Mouse (Mus musculus) midbrain, embryonic 15.5 days (tissue): ENCODE data around the gene Gpsm1. TPM values are rescaled to one million over a fixed set of nuclear protein-coding genes. Genes with fewer than 3 reads are reported as not detected.
A peak's percentile ranks its signal among the peaks of the same experiment; 100 is the strongest.

Experiments
- ATAC-seq: fragments of 200-750 bp; cut with Nextera tagmentation; replicated peaks from 2 replicates; pipeline ENCODE4 v1.8.0; 2017; ENCODE audit warnings: moderate TSS enrichment
- H3K27ac ChIP-seq: fragments of 300-500 bp; sonication (generic); 2 replicates; pipeline ENCODE4 v1.5.1; 2015; ENCODE audit warnings: mild to moderate bottlenecking, inconsistent platforms
- H3K27me3 ChIP-seq: fragments of 300-500 bp; sonication (generic); replicated peaks from 2 replicates; pipeline ENCODE4 v1.6.1; 2015; ENCODE audit warnings: inconsistent platforms
- H3K36me3 ChIP-seq: fragments of 300-500 bp; sonication (generic); replicated peaks from 2 replicates; pipeline ENCODE4 v1.6.1; 2015; ENCODE audit warnings: inconsistent platforms
- H3K4me1 ChIP-seq: fragments of 300-500 bp; sonication (generic); 2 replicates; pipeline ENCODE4 v1.6.1; 2015; ENCODE audit warnings: inconsistent platforms
- H3K4me2 ChIP-seq: fragments of 300-500 bp; sonication (generic); 2 replicates; pipeline ENCODE4 v1.6.1; 2015; ENCODE audit warnings: inconsistent platforms, mild to moderate bottlenecking, moderate library complexity
- H3K4me3 ChIP-seq: fragments of 300-500 bp; sonication (generic); 2 replicates; pipeline ENCODE4 v1.5.1; 2015; ENCODE audit warnings: mild to moderate bottlenecking, inconsistent platforms
- H3K9ac ChIP-seq: fragments of 300-500 bp; sonication (generic); 2 replicates; pipeline ENCODE4 v1.6.1; 2015; ENCODE audit warnings: mild to moderate bottlenecking, inconsistent platforms
- H3K9me3 ChIP-seq: fragments of 300-500 bp; sonication (generic); 2 replicates; pipeline ENCODE4 v1.6.1; 2016; ENCODE audit warnings: inconsistent platforms
- WGBS: fragments of 180-500 bp; shearing (Covaris S2); methylation state at CpG from one replicate; pipeline ENCODE4 v1.1.7; 2015; ENCODE audit warnings: mixed read lengths; 5-methylcytosine and 5-hydroxymethylcytosine counted together
- polyA plus RNA-seq: library from polyadenylated mRNA; unstranded; fragments of >200 nt; fragmentation: Nextera tagmentation; extraction: Ambion mirVana; gene quantifications from 2 replicates; pipeline ENCODE4 v1.2.1, GENCODE M21; 2015

Gpsm1 gene
- 211 and 216 TPM in 2 replicates for polyA plus RNA-seq

GRCm38 (mm10) chr2:26315072-26315924 lies at the start of gene Gpsm1:
TSS of gene Gpsm1 (plus strand) at chr2:26315515.
- peak; percentile 85 for ATAC-seq
- Histone ChIP-seq H3K4me1 (peaks cover 48% of the 10 kb centered on the region), H3K9me3 (no peaks in the 10 kb centered on the region), H3K4me2 (peak within 1 kb of the TSS; percentile 72), H3K27me3 (no peaks in the 10 kb centered on the region), H3K4me3 (peak within 1 kb of the TSS; percentile 84), H3K9ac (peak within 1 kb of the TSS; percentile 94), H3K36me3 (no peaks in the 10 kb centered on the region), H3K27ac (peak within 1 kb of the TSS; percentile 97)
- WGBS: under 1% methylated on average over 62 of the region's 66 CpGs

- no peak for ATAC-seq
- WGBS: 83% methylated on average over 10 of the region's 10 CpGs
- Histone ChIP-seq H3K9ac (no peak overlapping the region), H3K4me1 (no peaks in the 10 kb centered on the region), H3K27me3 (no peaks in the 10 kb centered on the region), H3K4me2 (no peak overlapping the region), H3K4me3 (no peak overlapping the region), H3K9me3 (no peaks in the 10 kb centered on the region), H3K27ac (no peak overlapping the region), H3K36me3 (no peaks in the 10 kb centered on the region)
Observed at GRCm38 (mm10) chr2:26266066-26266742, 49.1 kb upstream of the Gpsm1 start.

- no peaks in the 10 kb centered on the region for H3K36me3 ChIP-seq
- ATAC-seq: no peak
- H3K9ac ChIP-seq: no peak overlapping the region
- no peak overlapping the region for H3K4me2 ChIP-seq
- H3K4me1 ChIP-seq: no peaks in the 10 kb centered on the region
- 59% methylated on average over 3 of the region's 3 CpGs for WGBS
- H3K9me3 ChIP-seq: no peaks in the 10 kb centered on the region
- no peaks in the 10 kb centered on the region for H3K27me3 ChIP-seq
- H3K4me3 ChIP-seq: no peak overlapping the region
- H3K27ac ChIP-seq: no peak overlapping the region
Observed at GRCm38 (mm10) chr2:26268216-26268615, 47.1 kb upstream of the Gpsm1 start.

GRCm38 (mm10) chr2:26273611-26274010 lies 41.7 kb upstream of the Gpsm1 start:
- Histone ChIP-seq H3K4me1 (no peaks in the 10 kb centered on the region), H3K9me3 (no peaks in the 10 kb centered on the region), H3K36me3 (no peaks in the 10 kb centered on the region), H3K4me3 (no peak overlapping the region), H3K4me2 (no peak overlapping the region), H3K27ac (no peak overlapping the region), H3K9ac (no peak overlapping the region), H3K27me3 (no peaks in the 10 kb centered on the region)
- WGBS: 19% methylated on average over 7 of the region's 7 CpGs
- ATAC-seq: peak; percentile 63; the same call in 1 of the 2 replicates

- Histone ChIP-seq H3K9ac (no peak overlapping the region), H3K9me3 (no peaks in the 10 kb centered on the region), H3K36me3 (no peaks in the 10 kb centered on the region), H3K27ac (no peak overlapping the region), H3K4me2 (no peak overlapping the region), H3K4me1 (no peaks in the 10 kb centered on the region), H3K27me3 (no peaks in the 10 kb centered on the region), H3K4me3 (no peak overlapping the region)
- no peak for ATAC-seq
- 76% methylated on average over 3 of the region's 3 CpGs for WGBS
Observed at GRCm38 (mm10) chr2:26279712-26280111, 35.6 kb upstream of the Gpsm1 start.

GRCm38 (mm10) chr2:26280594-26280993 lies 34.7 kb upstream of the Gpsm1 start:
- Histone ChIP-seq H3K9me3 (no peaks in the 10 kb centered on the region), H3K4me1 (no peaks in the 10 kb centered on the region), H3K27me3 (no peaks in the 10 kb centered on the region), H3K9ac (no peak overlapping the region), H3K4me2 (no peak overlapping the region), H3K27ac (no peak overlapping the region), H3K36me3 (no peaks in the 10 kb centered on the region), H3K4me3 (no peak overlapping the region)
- 78% methylated on average over 11 of the region's 11 CpGs for WGBS
- no peak for ATAC-seq

GRCm38 (mm10) chr2:26285804-26286203 lies 29.5 kb upstream of the Gpsm1 start:
- no peaks in the 10 kb centered on the region for H3K36me3 ChIP-seq
- ATAC-seq: no peak
- H3K4me3 ChIP-seq: no peak overlapping the region
- no peaks in the 10 kb centered on the region for H3K27me3 ChIP-seq
- H3K4me2 ChIP-seq: no peak overlapping the region
- H3K9me3 ChIP-seq: no peaks in the 10 kb centered on the region
- 66% methylated on average over 7 of the region's 7 CpGs for WGBS
- H3K27ac ChIP-seq: no peak overlapping the region
- H3K9ac ChIP-seq: no peak overlapping the region
- no peaks in the 10 kb centered on the region for H3K4me1 ChIP-seq

- no peak for ATAC-seq
- WGBS: 75% methylated on average over 7 of the region's 7 CpGs
- Histone ChIP-seq H3K4me1 (no peaks in the 10 kb centered on the region), H3K9me3 (no peaks in the 10 kb centered on the region), H3K4me2 (no peak overlapping the region), H3K4me3 (no peak overlapping the region), H3K36me3 (no peaks in the 10 kb centered on the region), H3K27me3 (no peaks in the 10 kb centered on the region), H3K9ac (no peak overlapping the region), H3K27ac (no peak overlapping the region)
Observed at GRCm38 (mm10) chr2:26286391-26286790, 28.9 kb upstream of the Gpsm1 start.

GRCm38 (mm10) chr2:26290133-26290532 lies 25.2 kb upstream of the Gpsm1 start:
- Histone ChIP-seq H3K9ac (no peak overlapping the region), H3K27me3 (no peaks in the 10 kb centered on the region), H3K4me3 (no peak overlapping the region), H3K4me1 (no peaks in the 10 kb centered on the region), H3K4me2 (no peak overlapping the region), H3K27ac (no peak overlapping the region), H3K9me3 (no peaks in the 10 kb centered on the region), H3K36me3 (no peaks in the 10 kb centered on the region)
- 75% methylated on average over 5 of the region's 5 CpGs for WGBS
- ATAC-seq: no peak

GRCm38 (mm10) chr2:26294457-26294856 lies 20.9 kb upstream of the Gpsm1 start, which contains the start of gene Ccdc187:
TSS of gene Ccdc187 (minus strand) at chr2:26294557.
- Histone ChIP-seq H3K9me3 (no peaks in the 10 kb centered on the region), H3K4me3 (no peak within 1 kb of the TSS), H3K9ac (no peak within 1 kb of the TSS), H3K4me2 (no peak within 1 kb of the TSS), H3K4me1 (peaks cover 31% of the 10 kb centered on the region), H3K27me3 (no peaks in the 10 kb centered on the region), H3K36me3 (no peaks in the 10 kb centered on the region), H3K27ac (no peak within 1 kb of the TSS)
- no peak for ATAC-seq
- WGBS: 65% methylated on average over 2 of the region's 2 CpGs

- no peak overlapping the region for H3K4me2 ChIP-seq
- H3K27ac ChIP-seq: peak overlapping the region; percentile 81
- 26% methylated on average over 6 of the region's 6 CpGs for WGBS
- no peak for ATAC-seq
- H3K4me1 ChIP-seq: peaks cover 44% of the 10 kb centered on the region
- H3K4me3 ChIP-seq: no peak overlapping the region
- no peaks in the 10 kb centered on the region for H3K36me3 ChIP-seq
- H3K9me3 ChIP-seq: no peaks in the 10 kb centered on the region
- H3K9ac ChIP-seq: no peak overlapping the region
- H3K27me3 ChIP-seq: no peaks in the 10 kb centered on the region
Observed at GRCm38 (mm10) chr2:26296606-26297195, 18.6 kb upstream of the Gpsm1 start.

- no peaks in the 10 kb centered on the region for H3K9me3 ChIP-seq
- H3K36me3 ChIP-seq: no peaks in the 10 kb centered on the region
- under 1% methylated on average over 10 of the region's 10 CpGs for WGBS
- H3K4me2 ChIP-seq: peak overlapping the region; percentile 38
- peak overlapping the region; percentile 25 for H3K9ac ChIP-seq
- no peaks in the 10 kb centered on the region for H3K27me3 ChIP-seq
- ATAC-seq: peak; percentile 87
- 0 out of 2 replicates have a peak overlapping the region, but pooled peaks have one; percentile 2 for H3K4me3 ChIP-seq
- peak overlapping the region; percentile 81 for H3K27ac ChIP-seq
- H3K4me1 ChIP-seq: peaks cover 44% of the 10 kb centered on the region
Observed at GRCm38 (mm10) chr2:26298208-26298855, 17.0 kb upstream of the Gpsm1 start.
